Mouse (Mus musculus) heart, adult 18-20 months (tissue): Measurements from ENCODE around the gene Krtap27-1. TPM values are rescaled to one million over a fixed set of nuclear protein-coding genes. Genes with fewer than 3 reads are reported as not detected.

Experiments
- total RNA-seq, 2 experiments: library from RNA; stranded (reverse); gene quantifications; 2 replicates each; pipeline ENCODE4 v1.2.3; 2021

Gene Krtap27-1
- total RNA-seq, 2 experiments from 2014 or later, result not detected

Other genes with a start within 250 kb of the Krtap27-1 start
- gene Cldn17, start 164.7 kb downstream of the Krtap27-1 start, total RNA-seq, result not detected
- gene Cldn8, start 108.5 kb downstream of the Krtap27-1 start, total RNA-seq, result not detected
- not detected for gene Krtap24-1, start 59.4 kb downstream of the Krtap27-1 start, total RNA-seq
- not detected for gene 2310079G19Rik, start 44.0 kb downstream of the Krtap27-1 start, total RNA-seq
- not detected for gene Krtap26-1, start 23.9 kb downstream of the Krtap27-1 start, total RNA-seq
- not detected for gene 2310061N02Rik, start 36.3 kb upstream of the Krtap27-1 start, total RNA-seq
- not detected for gene Krtap13-1, start 57.2 kb upstream of the Krtap27-1 start, total RNA-seq
- gene Krtap13, start 80.0 kb upstream of the Krtap27-1 start, total RNA-seq, result not detected
- gene 2310034C09Rik, start 87.2 kb upstream of the Krtap27-1 start, total RNA-seq, result not detected
- gene 2310057N15Rik, start 102.5 kb upstream of the Krtap27-1 start, total RNA-seq, result not detected
- gene Gm5965, start 106.2 kb upstream of the Krtap27-1 start, total RNA-seq, result not detected
- not detected for gene Gm20741, start 140.5 kb upstream of the Krtap27-1 start, total RNA-seq
- not detected for gene Krtap15, start 148.5 kb upstream of the Krtap27-1 start, total RNA-seq
- not detected for gene Krtap14, start 154.5 kb upstream of the Krtap27-1 start, total RNA-seq
- gene Krtap19-1, start 197.7 kb upstream of the Krtap27-1 start, total RNA-seq, result not detected
- not detected for gene Krtap19-2, start 202.6 kb upstream of the Krtap27-1 start, total RNA-seq
- gene Krtap19-3, start 206.4 kb upstream of the Krtap27-1 start, total RNA-seq, result not detected
- gene Krtap19-4, start 213.4 kb upstream of the Krtap27-1 start, total RNA-seq, result not detected
- gene Krtap19-5, start 224.8 kb upstream of the Krtap27-1 start, total RNA-seq, result not detected